Mouse (Mus musculus): Measurements from ENCODE around the gene Iqch.
"Not testable (repeated sequence)": the region's sequence is repeated elsewhere in the genome, so short reads cannot be mapped to it uniquely, and the experiment has no call there.

Gene Iqch

GRCm38 (mm10) chr9:63568314-63568713 is 34.0 kb downstream of the Iqch start:
- no peak for DNase-seq (ENCODE audit: low read depth, low spot score)

GRCm38 (mm10) chr9:63563436-63563835 is 38.9 kb downstream of the Iqch start:
- DNase-seq (ENCODE audit: low read depth, low spot score), result no peak

- DNase-seq (ENCODE audit: low read depth, low spot score), result no peak
Observed at GRCm38 (mm10) chr9:63561931-63562330, 40.4 kb downstream of the Iqch start.

- DNase-seq (ENCODE audit: low read depth, low spot score), result no peak
Observed at GRCm38 (mm10) chr9:63556933-63557332, 45.4 kb downstream of the Iqch start.

GRCm38 (mm10) chr9:63556316-63556715 is 46.0 kb downstream of the Iqch start:
- no peak for DNase-seq (ENCODE audit: low read depth, low spot score)

- no peak for DNase-seq (ENCODE audit: low read depth, low spot score)
Observed at GRCm38 (mm10) chr9:63555460-63555990, 46.8 kb downstream of the Iqch start.

GRCm38 (mm10) chr9:63553628-63554027 is 48.7 kb downstream of the Iqch start:
- no peak for DNase-seq (ENCODE audit: low read depth, low spot score)

GRCm38 (mm10) chr9:63550701-63551100 is 51.6 kb downstream of the Iqch start:
- DNase-seq (ENCODE audit: low read depth, low spot score), result not testable (repeated sequence)

- DNase-seq (ENCODE audit: low read depth, low spot score), result no peak
Observed at GRCm38 (mm10) chr9:63548966-63549365, 53.3 kb downstream of the Iqch start.

GRCm38 (mm10) chr9:63541926-63542325 is 60.4 kb downstream of the Iqch start:
- no peak for DNase-seq (ENCODE audit: low read depth, low spot score)

- no peak for DNase-seq (ENCODE audit: low read depth, low spot score)
Observed at GRCm38 (mm10) chr9:63541301-63541700, 61.0 kb downstream of the Iqch start.

GRCm38 (mm10) chr9:63537489-63537888 is 64.8 kb downstream of the Iqch start:
- DNase-seq (ENCODE audit: low read depth, low spot score), result no peak

- no peak for DNase-seq (ENCODE audit: low read depth, low spot score)
Observed at GRCm38 (mm10) chr9:63535042-63535441, 67.3 kb downstream of the Iqch start.

GRCm38 (mm10) chr9:63534371-63534780 is 67.9 kb downstream of the Iqch start:
- DNase-seq (ENCODE audit: low read depth, low spot score), result no peak

GRCm38 (mm10) chr9:63532966-63533711 is 69.2 kb downstream of the Iqch start:
- DNase-seq (ENCODE audit: low read depth, low spot score), result no peak

GRCm38 (mm10) chr9:63523937-63524253 is 78.4 kb downstream of the Iqch start:
- no peak for DNase-seq (ENCODE audit: low read depth, low spot score)

GRCm38 (mm10) chr9:63523251-63523936 is 78.9 kb downstream of the Iqch start:
- no peak for DNase-seq (ENCODE audit: low read depth, low spot score)

- DNase-seq (ENCODE audit: low read depth, low spot score), result no peak
Observed at GRCm38 (mm10) chr9:63512851-63513250, 89.4 kb downstream of the Iqch start.

GRCm38 (mm10) chr9:63511034-63511433 is 91.3 kb downstream of the Iqch start:
- DNase-seq (ENCODE audit: low read depth, low spot score), result no peak

GRCm38 (mm10) chr9:63507110-63507509 is 95.2 kb downstream of the Iqch start:
- peak; percentile 3 for DNase-seq (ENCODE audit: low read depth, low spot score)

GRCm38 (mm10) chr9:63503890-63504289 is 98.4 kb downstream of the Iqch start:
- peak; percentile 13 for DNase-seq (ENCODE audit: low read depth, low spot score)

GRCm38 (mm10) chr9:63501516-63501915 is 100.8 kb downstream of the Iqch start:
- DNase-seq (ENCODE audit: low read depth, low spot score), result no peak

- DNase-seq (ENCODE audit: low read depth, low spot score), result no peak
Observed at GRCm38 (mm10) chr9:63499912-63500311, 102.4 kb downstream of the Iqch start.

Data from CD4-positive helper T cell, adult 2 months (primary cell).